ENCODE assay signal across 22 mouse cellular contexts in the genomic region with DNA sequence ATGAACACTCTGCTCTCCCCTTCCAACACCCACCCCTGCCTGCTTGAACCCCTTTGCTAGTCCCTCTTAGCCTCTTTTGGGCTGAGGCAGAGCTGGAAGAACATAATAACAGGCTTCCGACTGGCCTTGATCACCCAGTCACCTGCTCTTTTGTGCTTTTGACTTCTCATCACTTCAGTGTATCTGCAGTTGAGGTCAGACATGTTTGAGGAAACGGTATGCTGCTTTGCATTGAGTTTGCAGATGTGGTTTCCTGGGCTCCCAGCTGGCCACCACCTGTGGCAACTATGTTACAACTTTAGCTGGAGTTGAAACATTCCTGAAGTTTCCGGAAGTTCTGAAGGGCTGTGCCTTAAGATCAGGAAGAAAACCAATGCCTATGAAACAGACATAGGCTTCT.
DNase-seq lines count a peak whose midpoint lies in the region; ATAC-seq and TF ChIP-seq lines count a peak whose summit lies in the region.
"Had no signal": no experiment of that assay in that cellular context is flagged by ENCODE, and none has a peak within 500 bp of the region (broad histone marks: within the 10 kb centered on the region; RNA-seq: fewer than 3 reads in every experiment).

No protein-coding gene starts in this region.

- ATAC-seq in liver, postnatal 0 days, result peak; percentile 62
- no peak for ATAC-seq in liver, embryonic 11.5 days (replicated peaks; ENCODE audit: low FRiP score)
- ATAC-seq in megakaryocyte, adult 5-6 weeks (ENCODE audit: poor library complexity, severe bottlenecking), result peak; percentile 44
- ATAC-seq: activated CD4-positive, CD25-positive, alpha-beta regulatory T cell, adult 4 months; forebrain, embryonic 14.5 days; hindbrain, postnatal 0 days; Patski had no signal

- peak overlapping the region; percentile 76 for H3K27ac ChIP-seq in liver, postnatal 0 days (ENCODE audit: low read depth)
- H3K27ac ChIP-seq in liver, embryonic 11.5 days (ENCODE audit: low read depth, low read length), result no peak overlapping the region
- peak overlapping the region; percentile 92 for H3K27ac ChIP-seq in bone marrow, adult 2 months (ENCODE audit: control insufficient read depth, insufficient read depth, low read depth, low read length, poor library complexity)
- H3K27ac ChIP-seq in left cerebral cortex, adult 2 months, result no peak overlapping the region
- H3K27ac ChIP-seq: heart, embryonic 10.5 days; hindbrain, postnatal 0 days; lung, embryonic 15.5 days; midbrain, embryonic 10.5 days; neural tube, embryonic 13.5 days; stomach, embryonic 15.5 days had no signal

- no peak; the same call in 1 of the 2 replicates for TF ChIP-seq EP300 in liver, postnatal 0 days (IDR thresholded peaks at IDR 0.05; ENCODE audit: low read depth)

- no peak for TF ChIP-seq CTCF in liver, postnatal 0 days (IDR thresholded peaks at IDR 0.05; ENCODE audit: low read depth)
- no peak for TF ChIP-seq CTCF in bone marrow, adult 2 months (IDR thresholded peaks at IDR 0.05; ENCODE audit: control insufficient read depth, insufficient read depth, low read length)
- no peak for TF ChIP-seq CTCF in left cerebral cortex, adult 2 months (IDR thresholded peaks at IDR 0.05)

- no peaks in the 10 kb centered on the region for H3K27me3 ChIP-seq in liver, postnatal 0 days (ENCODE audit: insufficient read depth, low read length)
- H3K27me3 ChIP-seq in liver, embryonic 11.5 days (replicated peaks; ENCODE audit: control insufficient read depth, insufficient read depth, low read length), result no peaks in the 10 kb centered on the region
- H3K27me3 ChIP-seq: lung, embryonic 15.5 days; neural tube, embryonic 13.5 days; stomach, embryonic 15.5 days had no signal

- WGBS in liver, postnatal 0 days (ENCODE audit: insufficient replicate concordance), result 39% methylated on average over 3 of the region's 3 CpGs
- WGBS in liver, embryonic 11.5 days, result 66% methylated on average over 3 of the region's 3 CpGs
- WGBS in bone marrow, adult 2 months, result 21% methylated on average over 3 of the region's 3 CpGs

- intact Hi-C loops in left cerebral cortex, adult 2 months (cut with DNase I), result no loop called here

- no peaks in the 10 kb centered on the region for H3K36me3 ChIP-seq in liver, postnatal 0 days (replicated peaks; ENCODE audit: insufficient read depth, low read length)
- no peaks in the 10 kb centered on the region for H3K36me3 ChIP-seq in liver, embryonic 11.5 days (ENCODE audit: control insufficient read depth, insufficient read depth, low read length)
- H3K36me3 ChIP-seq: heart, embryonic 10.5 days; lung, embryonic 15.5 days; midbrain, embryonic 10.5 days; neural tube, embryonic 13.5 days; stomach, embryonic 15.5 days had no signal

- DNase-seq in liver, postnatal 0 days, result no peak
- DNase-seq in liver, embryonic 11.5 days (ENCODE audit: low spot score), result no peak
- peak; percentile 32 to 43 for DNase-seq in thymus, postnatal 10 days (ENCODE audit: low spot score in 2 of 2)
- DNase-seq in left cerebral cortex, adult 2 months (ENCODE audit: extremely low spot score in 1 of 2, low spot score in 2 of 2), result no peak
- DNase-seq in lung, postnatal 14 days, result no peak
- DNase-seq in right cerebral cortex, postnatal 10 days (ENCODE audit: low spot score in 2 of 2), result no peak
- DNase-seq: adrenal gland, postnatal 14 days; cerebellum, adult 9-10 months; gastrocnemius, postnatal 36 days; kidney, adult 18-20 months; kidney, postnatal 14 days had no signal

- no peaks in the 10 kb centered on the region for H3K9me3 ChIP-seq in liver, postnatal 0 days (ENCODE audit: low read length)
- no peaks in the 10 kb centered on the region for H3K9me3 ChIP-seq in liver, embryonic 11.5 days (ENCODE audit: control insufficient read depth, low read length)
- H3K9me3 ChIP-seq: heart, embryonic 10.5 days; lung, embryonic 15.5 days; midbrain, embryonic 10.5 days; neural tube, embryonic 13.5 days; stomach, embryonic 15.5 days had no signal

- no peak for TF ChIP-seq POLR2A in bone marrow, adult 2 months (IDR thresholded peaks at IDR 0.05; ENCODE audit: borderline replicate concordance, control insufficient read depth, low read depth, low read length)

- H3K4me2 ChIP-seq in liver, postnatal 0 days (ENCODE audit: low read depth, low read length), result no peak overlapping the region
- H3K4me2 ChIP-seq in liver, embryonic 11.5 days, result no peak overlapping the region
- H3K4me2 ChIP-seq: lung, embryonic 15.5 days; neural tube, embryonic 13.5 days; stomach, embryonic 15.5 days had no signal

- no peak overlapping the region for H3K9ac ChIP-seq in liver, postnatal 0 days (replicated peaks)
- no peak overlapping the region for H3K9ac ChIP-seq in liver, embryonic 11.5 days (ENCODE audit: low read depth, low read length)
- H3K9ac ChIP-seq: lung, embryonic 15.5 days; neural tube, embryonic 13.5 days; stomach, embryonic 15.5 days had no signal

- H3K4me1 ChIP-seq in liver, postnatal 0 days (ENCODE audit: insufficient read depth), result no peaks in the 10 kb centered on the region
- no peaks in the 10 kb centered on the region for H3K4me1 ChIP-seq in liver, embryonic 11.5 days (replicated peaks; ENCODE audit: control insufficient read depth, insufficient read depth, low read length)
- H3K4me1 ChIP-seq in bone marrow, adult 2 months (ENCODE audit: control insufficient read depth, insufficient read depth, low read length), result peaks cover 10% of the 10 kb centered on the region
- H3K4me1 ChIP-seq: heart, embryonic 10.5 days; lung, embryonic 15.5 days; stomach, embryonic 15.5 days had no signal

- H3K4me3 ChIP-seq in liver, postnatal 0 days (ENCODE audit: low read depth, low read length), result no peak overlapping the region
- no peak overlapping the region for H3K4me3 ChIP-seq in liver, embryonic 11.5 days (ENCODE audit: low read depth, low read length)
- no peak overlapping the region for H3K4me3 ChIP-seq in bone marrow, adult 2 months (replicated peaks; ENCODE audit: control insufficient read depth, low read depth, low read length)
- no peak overlapping the region for H3K4me3 ChIP-seq in left cerebral cortex, adult 2 months
- H3K4me3 ChIP-seq: heart, embryonic 10.5 days; lung, embryonic 15.5 days; midbrain, embryonic 10.5 days; neural tube, embryonic 13.5 days; stomach, embryonic 15.5 days had no signal

Comparison
In these comparisons a context has a peak if more than half of its experiments do, and no peak if none do; other contexts are left out.
1. H3K27ac ChIP-seq: peak in liver, postnatal 0 days (single experiment) and bone marrow, adult 2 months (single experiment); none in liver, embryonic 11.5 days (single experiment) and left cerebral cortex, adult 2 months (single experiment).
2. DNase-seq: peak in thymus, postnatal 10 days (2 of 2); none in liver, postnatal 0 days (single experiment), liver, embryonic 11.5 days (single experiment), left cerebral cortex, adult 2 months (0 of 2), lung, postnatal 14 days (single experiment) and right cerebral cortex, postnatal 10 days (0 of 2).